Mouse (Mus musculus) neural tube, embryonic 10.5 days (tissue): ENCODE measurements around the gene Rcsd1.
A peak's percentile ranks its signal among the peaks of the same experiment; 100 is the strongest.

Source experiments
- DNase-seq: peaks from one replicate; pipeline ENCODE4 v3.0.0-alpha.2; 2017; ENCODE audit warnings: low spot score; ENCODE audit errors: extremely low spot score

Gene Rcsd1

GRCm38 (mm10) chr1:165662426-165663192, 46.9 kb downstream of the Rcsd1 start:
- no peak for DNase-seq

- no peak for DNase-seq
These were observed 47.8 kb downstream of the Rcsd1 start for GRCm38 (mm10) chr1:165661725-165662124.

GRCm38 (mm10) chr1:165661191-165661590, 48.4 kb downstream of the Rcsd1 start:
- DNase-seq, result no peak

- peak; percentile 59 for DNase-seq
These were observed 48.8 kb downstream of the Rcsd1 start for GRCm38 (mm10) chr1:165660774-165661173.

GRCm38 (mm10) chr1:165658602-165659001, 51.0 kb downstream of the Rcsd1 start:
- peak; percentile 68 for DNase-seq

- no peak for DNase-seq
These were observed 54.1 kb downstream of the Rcsd1 start for GRCm38 (mm10) chr1:165655482-165655881.

GRCm38 (mm10) chr1:165655022-165655421, 54.5 kb downstream of the Rcsd1 start:
- DNase-seq, result no peak

GRCm38 (mm10) chr1:165653126-165653885, 56.3 kb downstream of the Rcsd1 start:
- no peak for DNase-seq

- no peak for DNase-seq
These were observed 57.0 kb downstream of the Rcsd1 start for GRCm38 (mm10) chr1:165652507-165652906.

- no peak for DNase-seq
These were observed 58.4 kb downstream of the Rcsd1 start for GRCm38 (mm10) chr1:165651158-165651557.

GRCm38 (mm10) chr1:165645102-165645501, 64.5 kb downstream of the Rcsd1 start:
- no peak for DNase-seq

GRCm38 (mm10) chr1:165643735-165644134, 65.8 kb downstream of the Rcsd1 start:
- DNase-seq, result no peak

GRCm38 (mm10) chr1:165642780-165643311, 66.7 kb downstream of the Rcsd1 start:
- DNase-seq, result peak; percentile 84

GRCm38 (mm10) chr1:165641786-165642771, 67.5 kb downstream of the Rcsd1 start:
- peak; percentile 89 for DNase-seq

GRCm38 (mm10) chr1:165641271-165641771, 68.2 kb downstream of the Rcsd1 start:
- DNase-seq, result peak; percentile 81

GRCm38 (mm10) chr1:165636289-165636688, 73.3 kb downstream of the Rcsd1 start:
- no peak for DNase-seq

GRCm38 (mm10) chr1:165635055-165635897, 74.3 kb downstream of the Rcsd1 start:
- DNase-seq, result no peak

- DNase-seq, result peak; percentile 99
These were observed 75.2 kb downstream of the Rcsd1 start, which contains the start of gene Mpzl1 for GRCm38 (mm10) chr1:165634151-165634884. TSS of gene Mpzl1 (minus strand) at chr1:165634538.

- no peak for DNase-seq
These were observed 76.2 kb downstream of the Rcsd1 start for GRCm38 (mm10) chr1:165633345-165633744.
